Mouse (Mus musculus) stomach, postnatal 0 days (tissue): ENCODE measurements around the gene Rtn4rl2. TPM values are rescaled to one million over a fixed set of nuclear protein-coding genes. Genes with fewer than 3 reads are reported as not detected.
A peak's percentile ranks its signal among the peaks of the same experiment; 100 is the strongest.

Experiments used
- ATAC-seq: fragments of 200-750 bp; cut with Nextera tagmentation; 2 replicates; pipeline ENCODE4 v1.8.0; 2017; ENCODE audit not compliant: low FRiP score, low TSS enrichment
- DNase-seq: peaks from one replicate; pipeline ENCODE4 v3.0.0-alpha.2; 2016; ENCODE audit warnings: low spot score
- H3K27ac ChIP-seq: fragments of 300-500 bp; sonication (generic); replicated peaks from 2 replicates; pipeline ENCODE4 v1.5.1; 2014; ENCODE audit warnings: mild to moderate bottlenecking, control low read depth
- H3K27me3 ChIP-seq: fragments of 300-500 bp; sonication (generic); 2 replicates; pipeline ENCODE4 v1.6.1; 2014; ENCODE audit warnings: low read length; ENCODE audit not compliant: control insufficient read depth, insufficient read depth
- H3K36me3 ChIP-seq: fragments of 300-500 bp; sonication (generic); 2 replicates; pipeline ENCODE4 v1.6.1; 2014; ENCODE audit warnings: low read length, mixed read lengths; ENCODE audit not compliant: control insufficient read depth, insufficient read depth
- H3K4me1 ChIP-seq: fragments of 300-500 bp; sonication (generic); replicated peaks from 2 replicates; pipeline ENCODE4 v1.6.1; 2014; ENCODE audit warnings: antibody characterized with exemption; ENCODE audit not compliant: control insufficient read depth, insufficient read depth
- H3K4me2 ChIP-seq: fragments of 300-500 bp; sonication (generic); replicated peaks from 2 replicates; pipeline ENCODE4 v1.6.1; 2014; ENCODE audit warnings: low read depth, mild to moderate bottlenecking, control low read depth, moderate library complexity
- H3K4me3 ChIP-seq: fragments of 300-500 bp; sonication (generic); 2 replicates; pipeline ENCODE4 v1.5.1; 2014; ENCODE audit warnings: low read depth, low read length, control low read depth
- H3K9ac ChIP-seq: fragments of 300-500 bp; sonication (generic); 2 replicates; pipeline ENCODE4 v1.6.1; 2014; ENCODE audit warnings: mild to moderate bottlenecking, low read length, control low read depth, mixed read lengths
- H3K9me3 ChIP-seq: fragments of 300-500 bp; sonication (generic); 2 replicates; pipeline ENCODE4 v1.6.1; 2016; ENCODE audit warnings: low read length; ENCODE audit not compliant: control insufficient read depth
- CTCF ChIP-seq: IDR thresholded peaks from 2 replicates; pipeline ENCODE4 v1.5.1; 2016; ENCODE audit warnings: antibody characterized with exemption, low read depth, mild to moderate bottlenecking, moderate library complexity
- EP300 ChIP-seq: optimal IDR thresholded peaks from 2 replicates; pipeline ENCODE3; 2016; ENCODE audit warnings: antibody characterized with exemption
- WGBS: fragments of 180-500 bp; shearing (Covaris S2); extraction: QIAGEN DNeasy Blood & Tissue Kit; methylation state at CpG from one replicate; pipeline ENCODE4 v1.1.7; 2014; 5-methylcytosine and 5-hydroxymethylcytosine counted together
- polyA plus RNA-seq: library from polyadenylated mRNA; unstranded; fragments of >200 nt; fragmentation: Nextera tagmentation; extraction: Ambion mirVana; gene quantifications from 2 replicates; pipeline ENCODE4 v1.2.1, GENCODE M21; 2015

Rtn4rl2 gene
- polyA plus RNA-seq, 1 experiment from 2014 or later = 0.41 TPM

DNA sequence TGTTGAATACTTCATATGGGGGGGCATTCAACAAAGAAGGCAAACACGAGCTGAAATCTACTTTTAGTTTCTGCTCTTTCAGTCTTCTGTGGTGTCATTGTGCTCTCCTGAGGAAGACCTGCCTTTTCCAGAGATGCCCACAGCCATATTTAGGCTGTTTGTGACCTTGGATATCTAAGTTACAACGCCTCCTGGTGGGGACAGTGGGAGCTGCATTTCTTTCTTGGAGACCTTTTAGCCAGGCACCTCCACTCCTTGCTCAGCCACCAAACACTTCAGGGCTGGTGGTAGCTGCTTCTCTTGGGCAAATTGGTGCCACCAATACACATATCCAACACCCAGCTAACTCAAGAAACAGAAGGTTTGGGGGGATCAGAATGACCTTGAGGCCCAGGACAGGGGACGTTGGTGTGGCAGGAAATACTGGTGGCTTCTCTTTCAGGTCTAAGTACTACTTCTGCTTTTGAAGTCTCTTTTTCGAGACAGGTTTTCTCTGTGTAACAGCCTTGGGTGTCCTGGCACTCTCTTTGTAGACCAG lies 15.8 kb downstream of the Rtn4rl2 start:
- ATAC-seq = no peak
- Histone ChIP-seq H3K27ac (no peak overlapping the region), H3K4me3 (no peak overlapping the region), H3K9me3 (no peaks in the 10 kb centered on the region), H3K9ac (no peak overlapping the region), H3K4me2 (no peak overlapping the region), H3K36me3 (no peaks in the 10 kb centered on the region), H3K27me3 (peaks cover 15% of the 10 kb centered on the region; the same call in 1 of the 2 replicates), H3K4me1 (no peaks in the 10 kb centered on the region)
- TF ChIP-seq CTCF (peak; percentile 60), EP300 (no peak)
- WGBS = 62% methylated on average over 4 of the region's 4 CpGs
- peak; percentile 43 for DNase-seq

DNA sequence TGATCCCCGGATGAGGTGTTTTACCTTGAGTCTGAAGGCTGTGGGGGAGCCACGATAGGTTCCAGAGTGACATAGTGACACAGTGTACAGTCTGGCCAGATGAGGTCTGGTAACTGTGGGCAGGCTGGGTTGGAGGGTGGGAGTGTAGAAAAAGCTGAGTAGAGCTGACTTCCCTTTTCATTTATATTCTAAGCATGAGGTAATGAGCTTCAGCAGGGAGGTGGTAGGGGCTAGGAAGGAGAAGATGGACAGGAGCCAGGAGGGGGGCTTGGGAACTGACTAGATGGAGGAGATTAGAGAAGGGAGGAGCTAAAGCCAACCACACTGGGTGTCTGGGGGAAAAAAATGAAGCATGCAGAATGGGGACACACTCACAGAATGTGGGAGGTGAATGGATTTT lies 17.5 kb downstream of the Rtn4rl2 start:
- Histone ChIP-seq H3K4me1 (no peaks in the 10 kb centered on the region), H3K4me2 (no peak overlapping the region), H3K9ac (no peak overlapping the region), H3K27me3 (peaks cover 12% of the 10 kb centered on the region; the same call in 1 of the 2 replicates), H3K27ac (no peak overlapping the region), H3K9me3 (no peaks in the 10 kb centered on the region), H3K36me3 (no peaks in the 10 kb centered on the region), H3K4me3 (no peak overlapping the region)
- no peak for DNase-seq
- WGBS = 48% methylated on average over 2 of the region's 2 CpGs
- no peak for ATAC-seq
- TF ChIP-seq EP300 (no peak), CTCF (no peak)

DNA sequence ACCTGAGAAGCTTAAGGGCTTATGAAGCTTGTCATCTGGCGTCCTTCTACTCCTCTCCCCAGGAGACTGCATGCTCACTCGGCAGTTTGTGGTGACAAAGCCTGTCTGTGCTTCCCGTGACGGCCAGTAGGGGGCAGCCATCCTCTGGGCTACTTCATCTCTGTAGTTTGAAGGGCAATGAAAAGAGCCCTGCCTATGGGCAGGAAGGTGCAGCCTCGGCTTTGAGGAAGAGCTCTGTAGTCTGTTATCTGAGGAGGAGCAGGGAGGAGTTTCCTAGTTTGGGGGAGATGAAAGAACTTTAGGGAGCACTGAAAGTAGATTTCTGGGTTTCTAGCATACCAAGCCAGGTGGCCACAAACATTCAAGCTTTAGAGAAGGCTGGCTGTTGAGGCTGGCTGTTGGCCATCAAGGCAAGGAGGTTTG lies 18.0 kb downstream of the Rtn4rl2 start:
- Histone ChIP-seq H3K36me3 (no peaks in the 10 kb centered on the region), H3K9ac (no peak overlapping the region), H3K4me3 (no peak overlapping the region), H3K27me3 (peaks cover 12% of the 10 kb centered on the region; the same call in 1 of the 2 replicates), H3K4me1 (no peaks in the 10 kb centered on the region), H3K27ac (no peak overlapping the region), H3K9me3 (no peaks in the 10 kb centered on the region), H3K4me2 (no peak overlapping the region)
- WGBS = 20% methylated on average over 5 of the region's 5 CpGs
- DNase-seq (peak; percentile 81), ATAC-seq (no peak)
- TF ChIP-seq CTCF = peak; percentile 85
- no peak for TF ChIP-seq EP300

DNA sequence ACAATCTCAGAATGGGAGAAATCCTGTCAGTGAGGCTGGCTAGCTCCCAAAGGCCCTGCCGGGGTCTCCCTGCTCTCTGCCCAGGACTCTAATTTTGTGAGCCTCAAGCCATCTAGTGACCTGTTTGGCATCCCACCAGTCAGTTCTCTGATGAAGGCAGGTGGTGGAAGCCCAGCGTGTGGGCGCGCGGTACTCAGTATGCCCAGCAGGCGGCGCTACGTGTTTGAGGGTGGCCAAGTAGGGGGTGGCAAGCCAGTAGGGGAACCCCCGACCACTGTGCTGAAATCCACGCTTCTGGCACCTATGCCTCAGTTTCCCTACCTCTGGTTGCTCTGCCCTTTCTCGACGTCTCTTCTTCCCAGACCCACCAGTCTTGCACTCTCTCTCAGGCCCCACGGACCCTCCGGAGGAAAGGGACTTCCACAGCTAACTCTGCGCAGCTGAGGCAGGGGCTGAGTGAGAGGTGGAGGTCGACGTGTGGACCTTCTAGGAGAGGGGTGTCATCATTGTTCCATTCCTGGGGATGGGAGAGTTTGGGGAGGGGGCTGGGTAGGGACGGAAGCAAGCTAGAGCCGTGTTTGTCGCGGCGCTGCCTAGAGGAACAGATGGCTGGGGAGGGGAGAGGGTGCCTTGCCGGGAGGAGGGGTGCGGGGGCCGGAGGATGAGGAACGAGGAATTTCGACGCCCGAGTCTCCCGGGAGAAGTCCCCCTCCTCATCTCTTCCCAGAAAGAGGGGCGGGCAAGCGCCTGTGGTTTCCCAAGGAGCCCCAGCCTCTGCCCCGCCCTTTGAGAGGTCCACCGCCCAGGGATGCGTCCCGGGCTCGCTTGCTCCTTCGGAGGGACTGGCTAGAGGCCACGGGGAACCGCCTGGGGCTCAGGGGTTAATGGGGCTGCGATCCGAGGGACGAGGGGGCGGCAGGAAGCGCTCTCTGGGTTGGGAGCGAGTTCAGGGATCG lies 20.6 kb downstream of the Rtn4rl2 start:
- Histone ChIP-seq H3K9ac (peak overlapping the region; percentile 41), H3K27ac (no peak overlapping the region), H3K4me1 (no peaks in the 10 kb centered on the region), H3K27me3 (peaks cover 3% of the 10 kb centered on the region; the same call in 1 of the 2 replicates), H3K36me3 (peaks cover 4% of the 10 kb centered on the region; the same call in 1 of the 2 replicates), H3K4me3 (peak overlapping the region; percentile 34), H3K4me2 (peak overlapping the region; percentile 53), H3K9me3 (no peaks in the 10 kb centered on the region)
- TF ChIP-seq EP300 = no peak
- peak; percentile 84 for TF ChIP-seq CTCF
- peak; percentile 28; the same call in 1 of the 2 replicates for ATAC-seq
- 2% methylated on average over 44 of the region's 47 CpGs for WGBS
- DNase-seq = peak; percentile 68

DNA sequence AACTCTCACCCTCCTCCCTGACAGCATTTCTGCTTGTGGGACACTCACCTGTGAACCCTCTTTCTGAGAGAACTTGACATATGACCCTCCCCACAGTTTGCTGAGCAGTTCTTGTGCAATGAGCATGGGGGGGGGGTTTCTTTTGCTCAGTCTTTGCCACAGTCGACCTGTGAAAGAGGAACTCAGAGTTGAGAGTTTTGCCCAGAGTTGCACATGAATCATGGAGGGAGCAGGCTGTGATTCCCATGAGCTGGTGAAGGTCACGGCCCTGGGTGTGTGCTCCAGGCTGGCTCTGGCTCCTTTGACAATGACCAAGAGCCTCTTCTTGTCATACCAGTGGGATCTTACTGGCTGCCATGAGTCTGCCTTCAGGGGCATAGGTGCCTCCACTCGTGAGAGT lies 24.3 kb downstream of the Rtn4rl2 start:
- Histone ChIP-seq H3K36me3 (peaks cover 10% of the 10 kb centered on the region; the same call in 1 of the 2 replicates), H3K4me3 (no peak overlapping the region), H3K9ac (no peak overlapping the region), H3K27ac (no peak overlapping the region), H3K4me2 (no peak overlapping the region), H3K4me1 (no peaks in the 10 kb centered on the region), H3K9me3 (no peaks in the 10 kb centered on the region), H3K27me3 (no peaks in the 10 kb centered on the region)
- no peak for TF ChIP-seq CTCF
- no peak for TF ChIP-seq EP300
- WGBS = 73% methylated on average over 3 of the region's 3 CpGs
- no peak for ATAC-seq
- DNase-seq = no peak
